Mouse (Mus musculus): ENCODE results near the gene Nup133.

DNA sequence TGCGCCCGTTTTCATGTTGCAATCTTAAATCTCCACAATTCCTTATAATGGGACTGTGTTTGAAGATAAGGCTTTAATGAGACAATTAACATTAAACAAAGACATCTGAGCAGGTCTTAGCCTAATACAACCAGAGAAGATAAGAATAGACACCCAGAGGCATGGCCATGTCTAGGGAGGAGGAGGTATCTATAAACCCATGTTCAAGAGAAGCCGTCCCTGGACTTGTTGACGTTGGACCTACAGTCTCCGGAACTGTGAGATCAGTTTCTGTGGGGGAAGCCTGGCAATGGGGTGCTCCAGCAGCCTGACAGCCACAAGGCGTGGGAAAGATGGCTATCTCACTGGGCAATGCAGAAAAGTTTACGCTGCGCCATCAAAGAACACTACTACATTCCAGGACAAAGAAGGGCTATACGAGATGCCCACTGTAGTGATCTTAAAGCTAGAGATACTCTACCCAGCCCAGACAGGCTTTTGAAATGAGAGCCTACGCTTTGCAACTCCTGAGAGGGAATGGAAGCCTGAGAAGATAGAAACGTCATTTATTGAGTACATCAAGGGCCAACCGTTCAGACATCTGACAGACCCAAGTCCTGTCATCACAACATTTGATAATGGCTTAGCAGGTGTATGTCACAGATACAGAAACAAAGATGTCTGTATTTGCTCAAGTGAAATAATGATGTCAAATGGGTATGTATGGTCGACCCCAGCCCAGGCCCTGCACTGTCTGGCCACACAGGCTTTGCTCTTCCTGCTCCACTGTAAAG, 41.4 kb upstream of the Nup133 start:
- TF ChIP-seq CTCF (IDR thresholded peaks at IDR 0.05; ENCODE audit: extremely low read depth, insufficient read depth, insufficient read length, insufficient replicate concordance) (no peak), POLR2A (IDR thresholded peaks at IDR 0.05; ENCODE audit: low read depth, low read length) (no peak)

Data from spleen, adult 2 months (tissue).